Mouse (Mus musculus) hindbrain, embryonic 15.5 days (tissue): Measurements from ENCODE around the gene 8030411F24Rik. TPM values are rescaled to one million over a fixed set of nuclear protein-coding genes. Genes with fewer than 3 reads are reported as not detected.

Source experiments
- ATAC-seq: fragments of 200-750 bp; cut with Nextera tagmentation; 2 replicates; pipeline ENCODE4 v1.8.0; 2017; ENCODE audit warnings: low read depth, moderate number of reproducible peaks, moderate TSS enrichment; ENCODE audit not compliant: low FRiP score
- H3K27ac ChIP-seq: fragments of 300-500 bp; sonication (generic); replicated peaks from 2 replicates; pipeline ENCODE4 v1.5.1; 2015; ENCODE audit warnings: mild to moderate bottlenecking, inconsistent platforms
- H3K27me3 ChIP-seq: fragments of 300-500 bp; sonication (generic); 2 replicates; pipeline ENCODE4 v1.6.1; 2015; ENCODE audit warnings: control low read depth, inconsistent platforms
- H3K36me3 ChIP-seq: fragments of 300-500 bp; sonication (generic); 2 replicates; pipeline ENCODE4 v1.6.1; 2015; ENCODE audit warnings: control low read depth, inconsistent platforms
- H3K4me1 ChIP-seq: fragments of 300-500 bp; sonication (generic); replicated peaks from 2 replicates; pipeline ENCODE4 v1.6.1; 2015; ENCODE audit warnings: control low read depth, inconsistent platforms
- H3K4me2 ChIP-seq: fragments of 300-500 bp; sonication (generic); 2 replicates; pipeline ENCODE4 v1.6.1; 2015; ENCODE audit warnings: moderate library complexity, mild to moderate bottlenecking, inconsistent platforms
- H3K4me3 ChIP-seq: fragments of 300-500 bp; sonication (generic); 2 replicates; pipeline ENCODE4 v1.5.1; 2015; ENCODE audit warnings: mild to moderate bottlenecking, inconsistent platforms
- H3K9ac ChIP-seq: fragments of 300-500 bp; sonication (generic); 2 replicates; pipeline ENCODE4 v1.6.1; 2015; ENCODE audit warnings: inconsistent platforms
- H3K9me3 ChIP-seq: fragments of 300-500 bp; sonication (generic); 2 replicates; pipeline ENCODE4 v1.6.1; 2016; ENCODE audit warnings: control low read depth, inconsistent platforms
- WGBS: fragments of 180-500 bp; shearing (Covaris S2); methylation state at CpG from one replicate; pipeline ENCODE4 v1.1.7; 2015; 5-methylcytosine and 5-hydroxymethylcytosine counted together
- polyA plus RNA-seq: library from polyadenylated mRNA; unstranded; fragments of >200 nt; fragmentation: Nextera tagmentation; extraction: Ambion mirVana; gene quantifications from 2 replicates; pipeline ENCODE4 v1.2.1, GENCODE M21; 2015

The 8030411F24Rik gene
- polyA plus RNA-seq, 1 experiment from 2014 or later: not detected

- Histone ChIP-seq H3K27me3 (no peaks in the 10 kb centered on the region), H3K27ac (no peak overlapping the region), H3K36me3 (no peaks in the 10 kb centered on the region), H3K9me3 (no peaks in the 10 kb centered on the region), H3K4me3 (no peak overlapping the region), H3K4me2 (no peak overlapping the region), H3K4me1 (no peaks in the 10 kb centered on the region), H3K9ac (no peak overlapping the region)
- WGBS: 69% methylated on average over 3 of the region's 3 CpGs
- ATAC-seq: no peak
Observed at GRCm38 (mm10) chr2:148801491-148801921, 19.7 kb downstream of the 8030411F24Rik start.

- Histone ChIP-seq H3K4me3 (no peak overlapping the region), H3K9me3 (no peaks in the 10 kb centered on the region), H3K27ac (no peak overlapping the region), H3K4me2 (no peak overlapping the region), H3K27me3 (no peaks in the 10 kb centered on the region), H3K4me1 (no peaks in the 10 kb centered on the region), H3K9ac (no peak overlapping the region), H3K36me3 (no peaks in the 10 kb centered on the region)
- 79% methylated on average over 6 of the region's 6 CpGs for WGBS
- no peak for ATAC-seq
Observed at GRCm38 (mm10) chr2:148806696-148807095, 24.9 kb downstream of the 8030411F24Rik start.

GRCm38 (mm10) chr2:148819909-148820308 is 38.1 kb downstream of the 8030411F24Rik start, which contains the start of gene Cst13:
Cst13 (plus strand) TSS chr2:148820081.
- Histone ChIP-seq H3K27me3 (no peaks in the 10 kb centered on the region), H3K9ac (no peak within 1 kb of the TSS), H3K9me3 (no peaks in the 10 kb centered on the region), H3K4me2 (no peak within 1 kb of the TSS), H3K27ac (no peak within 1 kb of the TSS), H3K4me1 (no peaks in the 10 kb centered on the region), H3K36me3 (no peaks in the 10 kb centered on the region), H3K4me3 (no peak within 1 kb of the TSS)
- no peak for ATAC-seq

GRCm38 (mm10) chr2:148825986-148826385 is 44.2 kb downstream of the 8030411F24Rik start:
- H3K27me3 ChIP-seq: no peaks in the 10 kb centered on the region
- no peak overlapping the region for H3K9ac ChIP-seq
- no peak for ATAC-seq
- no peak overlapping the region for H3K4me3 ChIP-seq
- H3K9me3 ChIP-seq: no peaks in the 10 kb centered on the region
- WGBS: 83% methylated on average over 1 of the region's 1 CpGs
- H3K27ac ChIP-seq: no peak overlapping the region
- H3K4me1 ChIP-seq: no peaks in the 10 kb centered on the region
- H3K4me2 ChIP-seq: no peak overlapping the region
- no peaks in the 10 kb centered on the region for H3K36me3 ChIP-seq

- no peaks in the 10 kb centered on the region for H3K36me3 ChIP-seq
- ATAC-seq: no peak
- H3K27ac ChIP-seq: no peak within 1 kb of the TSS
- H3K27me3 ChIP-seq: no peaks in the 10 kb centered on the region
- H3K4me2 ChIP-seq: no peak within 1 kb of the TSS
- H3K4me1 ChIP-seq: no peaks in the 10 kb centered on the region
- WGBS: 74% methylated on average over 4 of the region's 4 CpGs
- no peak within 1 kb of the TSS for H3K4me3 ChIP-seq
- no peak within 1 kb of the TSS for H3K9ac ChIP-seq
- H3K9me3 ChIP-seq: no peaks in the 10 kb centered on the region
Observed at GRCm38 (mm10) chr2:148834912-148835311, 53.1 kb downstream of the 8030411F24Rik start, which contains the start of gene Cst9. Cst9 (plus strand) TSS chr2:148835147.

Other genes with a start within 250 kb of the 8030411F24Rik start
- 42.2 and 42.4 TPM in 2 replicates for gene Nxt1, start 109.4 kb upstream of the 8030411F24Rik start, polyA plus RNA-seq
- 13.9 and 16.3 TPM in 2 replicates for gene Gzf1, start 101.0 kb upstream of the 8030411F24Rik start, polyA plus RNA-seq
- 77.7 and 84.2 TPM in 2 replicates for gene Napb, start 49.5 kb upstream of the 8030411F24Rik start, polyA plus RNA-seq
- not detected in 2 replicates for gene Cstl1, start 31.7 kb upstream of the 8030411F24Rik start, polyA plus RNA-seq
- not detected in 2 replicates for gene Cst11, start 10.5 kb upstream of the 8030411F24Rik start, polyA plus RNA-seq
- gene Cst12, start 7.4 kb downstream of the 8030411F24Rik start, polyA plus RNA-seq: not detected in 2 replicates
- not detected in 2 replicates for gene Cst8, start 16.8 kb downstream of the 8030411F24Rik start, polyA plus RNA-seq
- gene Cst13, start 38.1 kb downstream of the 8030411F24Rik start, polyA plus RNA-seq: not detected in 2 replicates
- gene Cst9, start 53.1 kb downstream of the 8030411F24Rik start, polyA plus RNA-seq: not detected in 2 replicates
- not detected in 2 replicates for gene 9230104L09Rik, start 83.0 kb downstream of the 8030411F24Rik start, polyA plus RNA-seq
- gene Cst3, start 93.7 kb downstream of the 8030411F24Rik start, polyA plus RNA-seq: 672 and 703 TPM in 2 replicates
- not detected in 2 replicates for gene Gm1330, start 221.2 kb downstream of the 8030411F24Rik start, polyA plus RNA-seq
- not detected in 2 replicates for gene Gm10750, start 235.2 kb downstream of the 8030411F24Rik start, polyA plus RNA-seq